Mouse (Mus musculus) midbrain, embryonic 11.5 days (tissue): ENCODE data around the gene Btbd11. TPM values are rescaled to one million over a fixed set of nuclear protein-coding genes. Genes with fewer than 3 reads are reported as not detected.

ENCODE experiments used
- ATAC-seq: fragments of 200-750 bp; cut with Nextera tagmentation; 2 replicates; pipeline ENCODE4 v1.8.0; 2017; ENCODE audit warnings: moderate TSS enrichment, moderate library complexity; ENCODE audit not compliant: low FRiP score
- DNase-seq: peaks from one replicate; pipeline ENCODE4 v3.0.0; 2015; ENCODE audit warnings: low spot score; ENCODE audit errors: missing footprints
- H3K27ac ChIP-seq: fragments of 300-500 bp; sonication (generic); 2 replicates; pipeline ENCODE4 v1.5.1; 2014; ENCODE audit warnings: low read depth, low read length
- H3K27me3 ChIP-seq: fragments of 300-500 bp; sonication (generic); 2 replicates; pipeline ENCODE4 v1.6.1; 2014; ENCODE audit warnings: mild to moderate bottlenecking, low read length, moderate library complexity, mixed read lengths; ENCODE audit not compliant: control insufficient read depth, insufficient read depth
- H3K36me3 ChIP-seq: fragments of 300-500 bp; sonication (generic); 2 replicates; pipeline ENCODE4 v1.6.1; 2014; ENCODE audit warnings: mild to moderate bottlenecking, low read length, moderate library complexity, mixed read lengths; ENCODE audit not compliant: control insufficient read depth, insufficient read depth
- H3K4me1 ChIP-seq: fragments of 300-500 bp; sonication (generic); 2 replicates; pipeline ENCODE4 v1.6.1; 2014; ENCODE audit warnings: low read length; ENCODE audit not compliant: control insufficient read depth, insufficient read depth
- H3K4me2 ChIP-seq: fragments of 300-500 bp; sonication (generic); 2 replicates; pipeline ENCODE4 v1.6.1; 2014; ENCODE audit warnings: mild to moderate bottlenecking, moderate library complexity
- H3K4me3 ChIP-seq: fragments of 300-500 bp; sonication (generic); 2 replicates; pipeline ENCODE4 v1.5.1; 2014; ENCODE audit warnings: low read depth, low read length
- H3K9ac ChIP-seq: fragments of 300-500 bp; sonication (generic); 2 replicates; pipeline ENCODE4 v1.6.1; 2014; ENCODE audit warnings: low read length
- H3K9me3 ChIP-seq: fragments of 300-500 bp; sonication (generic); 2 replicates; pipeline ENCODE4 v1.6.1; 2016; ENCODE audit warnings: low read length; ENCODE audit not compliant: control insufficient read depth
- WGBS: fragments of 180-500 bp; shearing (Covaris S2); extraction: QIAGEN DNeasy Blood & Tissue Kit; methylation state at CpG from one replicate; pipeline ENCODE4 v1.1.7; 2014; 5-methylcytosine and 5-hydroxymethylcytosine counted together
- polyA plus RNA-seq: library from polyadenylated mRNA; unstranded; fragments of >200 nt; fragmentation: Nextera tagmentation; extraction: Ambion mirVana; gene quantifications from 2 replicates; pipeline ENCODE4 v1.2.1, GENCODE M21; 2014

Btbd11 gene
- polyA plus RNA-seq, 1 experiment from 2014 or later = 8.2 TPM

GRCm38 (mm10) chr10:85598603-85599542 lies 212.3 kb downstream of the Btbd11 start:
- Histone ChIP-seq H3K4me3 (peak overlapping the region; percentile 47), H3K4me1 (no peaks in the 10 kb centered on the region), H3K9me3 (no peaks in the 10 kb centered on the region), H3K9ac (peak overlapping the region; percentile 81), H3K4me2 (peak overlapping the region; percentile 87), H3K27me3 (no peaks in the 10 kb centered on the region), H3K27ac (no peak overlapping the region), H3K36me3 (no peaks in the 10 kb centered on the region)
- ATAC-seq (peak; percentile 77), DNase-seq (peak; percentile 97)
- under 1% methylated on average over 41 of the region's 41 CpGs for WGBS

GRCm38 (mm10) chr10:85602546-85602945 lies 215.9 kb downstream of the Btbd11 start:
- no peaks in the 10 kb centered on the region for H3K9me3 ChIP-seq
- DNase-seq (no peak), ATAC-seq (no peak)
- H3K4me3 ChIP-seq = no peak overlapping the region
- no peaks in the 10 kb centered on the region for H3K4me1 ChIP-seq
- no peaks in the 10 kb centered on the region for H3K27me3 ChIP-seq
- no peaks in the 10 kb centered on the region for H3K36me3 ChIP-seq
- no peak overlapping the region for H3K9ac ChIP-seq
- H3K4me2 ChIP-seq = no peak overlapping the region
- H3K27ac ChIP-seq = no peak overlapping the region
- 89% methylated on average over 11 of the region's 11 CpGs for WGBS

- Histone ChIP-seq H3K36me3 (no peaks in the 10 kb centered on the region), H3K27ac (no peak overlapping the region), H3K27me3 (no peaks in the 10 kb centered on the region), H3K4me1 (no peaks in the 10 kb centered on the region), H3K9me3 (no peaks in the 10 kb centered on the region), H3K9ac (no peak overlapping the region), H3K4me3 (no peak overlapping the region), H3K4me2 (no peak overlapping the region)
- DNase-seq (no peak), ATAC-seq (no peak)
- WGBS = 79% methylated on average over 9 of the region's 9 CpGs
Measured at GRCm38 (mm10) chr10:85604556-85604955, 217.9 kb downstream of the Btbd11 start.

GRCm38 (mm10) chr10:85608550-85609278 lies 222.1 kb downstream of the Btbd11 start:
- WGBS = 93% methylated on average over 14 of the region's 14 CpGs
- Histone ChIP-seq H3K9me3 (no peaks in the 10 kb centered on the region), H3K36me3 (no peaks in the 10 kb centered on the region), H3K27me3 (no peaks in the 10 kb centered on the region), H3K27ac (no peak overlapping the region), H3K4me1 (peaks cover 1% of the 10 kb centered on the region; the same call in 1 of the 2 replicates), H3K9ac (no peak overlapping the region), H3K4me3 (no peak overlapping the region), H3K4me2 (no peak overlapping the region)
- DNase-seq (peak; percentile 33), ATAC-seq (no peak)

DNA sequence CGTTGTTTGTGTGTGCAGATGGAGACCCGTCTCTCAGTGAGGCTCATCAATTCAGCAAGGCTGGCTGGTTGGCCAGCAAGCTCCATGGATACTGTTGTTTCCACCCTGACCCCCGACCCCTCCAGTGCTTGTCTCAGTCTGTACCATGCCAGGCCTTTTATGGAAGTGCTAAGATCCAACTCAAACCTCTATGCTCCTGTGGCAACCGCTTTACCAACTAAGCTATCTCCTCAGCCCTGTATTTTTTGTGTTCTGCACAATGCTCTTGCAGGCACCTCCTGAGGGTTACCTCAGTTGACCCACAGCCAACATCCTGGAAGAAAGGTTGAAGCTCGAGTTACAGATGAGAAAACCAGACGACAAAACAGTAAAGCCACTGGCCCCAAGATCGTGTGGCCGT lies 230.5 kb downstream of the Btbd11 start:
- Histone ChIP-seq H3K9ac (no peak overlapping the region), H3K27ac (no peak overlapping the region), H3K4me3 (no peak overlapping the region), H3K27me3 (no peaks in the 10 kb centered on the region), H3K9me3 (no peaks in the 10 kb centered on the region), H3K4me2 (no peak overlapping the region), H3K36me3 (no peaks in the 10 kb centered on the region), H3K4me1 (peaks cover 17% of the 10 kb centered on the region)
- 44% methylated on average over 8 of the region's 8 CpGs for WGBS
- DNase-seq = peak; percentile 82
- peak; percentile 48 for ATAC-seq

DNA sequence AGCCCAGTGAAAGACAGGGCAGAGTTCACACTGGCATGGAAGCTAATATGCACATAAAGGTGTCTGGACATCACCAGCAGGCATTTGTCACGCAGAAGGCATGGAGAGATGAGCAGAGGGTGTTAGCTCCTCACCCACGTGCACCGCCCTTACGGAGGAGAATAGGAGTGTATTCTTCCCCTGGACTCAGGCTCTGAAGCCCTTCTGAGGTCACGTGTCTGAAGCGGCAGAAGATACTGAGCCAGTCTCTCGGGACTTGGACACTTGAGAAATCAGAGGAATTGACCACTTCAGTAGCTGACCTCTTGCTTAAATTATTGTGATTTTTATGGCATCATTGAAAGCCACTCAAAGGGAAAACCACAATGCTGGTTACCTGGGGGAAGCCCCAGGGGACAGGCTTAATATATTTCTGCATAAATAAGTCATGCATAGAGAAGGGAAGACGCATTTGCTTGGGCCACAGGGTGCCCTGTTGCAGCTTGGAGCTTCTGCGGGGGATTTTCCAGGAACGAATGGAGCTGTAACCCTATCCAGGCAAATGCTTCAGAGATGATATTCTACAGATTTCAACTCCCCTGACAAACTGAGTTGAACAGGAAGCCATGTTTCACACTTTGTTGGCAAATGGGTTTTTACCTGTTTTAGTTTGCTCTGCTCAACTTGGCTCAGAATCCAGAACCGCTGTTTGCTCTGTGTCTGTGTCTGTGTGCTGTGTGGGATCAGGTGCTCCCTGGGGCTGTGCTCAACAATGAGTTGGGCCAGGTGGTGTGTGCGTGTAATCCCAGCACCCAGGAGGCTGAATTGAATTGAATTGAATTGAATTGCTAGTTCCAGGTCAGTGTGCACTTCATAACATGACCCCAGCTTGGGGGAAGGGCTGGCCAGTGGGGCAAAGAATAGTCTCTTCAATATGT lies 231.1 kb downstream of the Btbd11 start:
- peaks cover 17% of the 10 kb centered on the region for H3K4me1 ChIP-seq
- 59% methylated on average over 12 of the region's 12 CpGs for WGBS
- ATAC-seq = peak; percentile 67
- no peak overlapping the region for H3K9ac ChIP-seq
- DNase-seq = peak; percentile 83
- no peaks in the 10 kb centered on the region for H3K36me3 ChIP-seq
- no peaks in the 10 kb centered on the region for H3K27me3 ChIP-seq
- no peak overlapping the region for H3K4me3 ChIP-seq
- no peaks in the 10 kb centered on the region for H3K9me3 ChIP-seq
- H3K4me2 ChIP-seq = no peak overlapping the region
- H3K27ac ChIP-seq = no peak overlapping the region

GRCm38 (mm10) chr10:85621067-85621466 lies 234.5 kb downstream of the Btbd11 start:
- DNase-seq = peak; percentile 26
- no peak for ATAC-seq

GRCm38 (mm10) chr10:85624504-85625169 lies 238.0 kb downstream of the Btbd11 start:
- H3K9me3 ChIP-seq = no peaks in the 10 kb centered on the region
- H3K4me3 ChIP-seq = peak overlapping the region; percentile 32
- peak overlapping the region; percentile 58 for H3K4me2 ChIP-seq
- H3K36me3 ChIP-seq = no peaks in the 10 kb centered on the region
- peak; percentile 94 for DNase-seq
- ATAC-seq = peak; percentile 86
- H3K27me3 ChIP-seq = no peaks in the 10 kb centered on the region
- WGBS = 5% methylated on average over 31 of the region's 31 CpGs
- no peaks in the 10 kb centered on the region for H3K4me1 ChIP-seq
- peak overlapping the region; percentile 54 for H3K9ac ChIP-seq
- no peak overlapping the region for H3K27ac ChIP-seq

More at GRCm38 (mm10) chr10:85621067-85621466, 234.5 kb downstream of the Btbd11 start:
- Histone ChIP-seq H3K9me3 (no peaks in the 10 kb centered on the region), H3K27ac (no peak overlapping the region), H3K4me1 (peaks cover 14% of the 10 kb centered on the region), H3K36me3 (no peaks in the 10 kb centered on the region), H3K27me3 (no peaks in the 10 kb centered on the region), H3K4me2 (no peak overlapping the region), H3K4me3 (no peak overlapping the region), H3K9ac (no peak overlapping the region)
- 88% methylated on average over 6 of the region's 6 CpGs for WGBS
